Mouse (Mus musculus): ENCODE results near the gene N4bp3. TPM values are rescaled to one million over a fixed set of nuclear protein-coding genes. Genes with fewer than 3 reads are reported as not detected.
A peak's percentile ranks its signal among the peaks of the same experiment; 100 is the strongest.

Gene N4bp3
- total RNA-seq, 1 experiment = 23.7 TPM

DNA sequence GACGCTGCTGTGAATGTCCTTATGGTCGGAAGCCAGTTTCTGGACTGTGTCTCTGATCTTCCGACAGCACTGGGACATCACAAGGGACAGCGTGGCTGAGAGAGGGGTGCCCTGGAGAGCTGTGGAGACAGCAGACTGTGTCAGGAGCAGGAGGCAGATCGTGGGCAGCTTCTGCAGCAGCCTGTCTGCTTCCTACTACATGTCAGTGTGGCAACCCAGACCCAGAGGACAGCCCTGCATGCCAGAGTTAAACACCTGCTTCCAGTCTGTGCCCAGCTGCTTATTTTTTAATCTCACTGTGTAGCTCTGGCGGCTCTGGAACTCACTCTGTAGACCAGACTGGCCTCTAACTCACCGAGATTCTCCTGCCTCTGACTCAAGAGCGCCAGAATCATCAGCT lies 22.7 kb downstream of the N4bp3 start:
- H3K9ac ChIP-seq (ENCODE audit: insufficient read depth, low read depth, low read length, poor library complexity, severe bottlenecking) = no peak overlapping the region
- peaks cover 67% of the 10 kb centered on the region for H3K36me3 ChIP-seq (ENCODE audit: control insufficient read depth, insufficient read depth, low read length, poor library complexity, severe bottlenecking)
- H3K4me3 ChIP-seq (ENCODE audit: insufficient read depth in 1 of 2, low read depth in 1 of 2, low read length in 2 of 2, poor library complexity in 1 of 2, severe bottlenecking in 1 of 2) = no peak overlapping the region
- in situ Hi-C loops (cut with MboI; ENCODE audit: low sequenced_read_pairs in 2 of 2, unreplicated experiment in 2 of 2) = no loop called here
- H3K9me3 ChIP-seq (ENCODE audit: control insufficient read depth, insufficient read depth, low read depth, low read length) = no peaks in the 10 kb centered on the region
- H3K27ac ChIP-seq (ENCODE audit: insufficient read depth, low read depth, low read length, poor library complexity, severe bottlenecking) = no peak overlapping the region
- TF ChIP-seq ZC3H11A (IDR thresholded peaks at IDR 0.05; ENCODE audit: borderline replicate concordance, low read depth, low read length) = no peak
- no peak for TF ChIP-seq CHD2 (IDR thresholded peaks at IDR 0.05; ENCODE audit: low read depth, low read length)
- TF ChIP-seq MAFK (IDR thresholded peaks at IDR 0.05; ENCODE audit: insufficient read depth, low read depth, low read length) = no peak
- TF ChIP-seq ZNF384 (IDR thresholded peaks at IDR 0.05; ENCODE audit: low read depth, low read length) = no peak
- TF ChIP-seq HCFC1 (IDR thresholded peaks at IDR 0.05; ENCODE audit: borderline replicate concordance, insufficient read depth, low read length) = no peak
- DNase-seq (ENCODE audit: low read depth, low spot score) = no peak
- peaks cover 0 to 21% of the 10 kb centered on the region in 2 experiments; a peak in 2 of 4 replicates for H3K4me1 ChIP-seq (ENCODE audit: control insufficient read depth in 2 of 2, insufficient read depth in 2 of 2, low read length in 2 of 2, poor library complexity in 1 of 2)

DNA sequence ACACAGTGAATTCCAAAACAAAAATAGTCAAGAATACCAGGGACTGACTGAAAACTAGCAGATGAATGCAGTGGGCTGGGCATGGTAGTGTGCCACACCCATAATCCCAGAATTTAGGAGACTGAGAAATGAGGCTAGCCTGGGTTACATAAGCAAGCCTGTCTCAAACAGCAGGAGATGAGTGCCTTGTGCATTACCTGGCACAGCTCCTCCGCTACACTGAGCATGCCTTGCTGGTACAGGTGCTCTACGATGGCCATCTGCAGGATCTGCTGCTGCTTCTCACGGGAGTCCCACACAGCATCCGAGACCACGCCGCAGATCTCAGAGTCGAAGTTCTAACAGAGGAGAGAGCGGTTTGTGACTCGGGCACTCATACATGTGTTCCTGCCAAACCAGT lies 23.2 kb downstream of the N4bp3 start:
- Histone ChIP-seq H3K27ac (ENCODE audit: insufficient read depth, low read depth, low read length, poor library complexity, severe bottlenecking) (no peak overlapping the region), H3K9me3 (ENCODE audit: control insufficient read depth, insufficient read depth, low read depth, low read length) (no peaks in the 10 kb centered on the region), H3K36me3 (ENCODE audit: control insufficient read depth, insufficient read depth, low read length, poor library complexity, severe bottlenecking) (peaks cover 68% of the 10 kb centered on the region), H3K4me3 (ENCODE audit: insufficient read depth in 1 of 2, low read depth in 1 of 2, low read length in 2 of 2, poor library complexity in 1 of 2, severe bottlenecking in 1 of 2) (no peak overlapping the region), H3K9ac (ENCODE audit: insufficient read depth, low read depth, low read length, poor library complexity, severe bottlenecking) (no peak overlapping the region), H3K4me1 (ENCODE audit: control insufficient read depth in 2 of 2, insufficient read depth in 2 of 2, low read length in 2 of 2, poor library complexity in 1 of 2) (peaks cover 0 to 18% of the 10 kb centered on the region in 2 experiments; a peak in 2 of 4 replicates)
- no peak for TF ChIP-seq HCFC1 (IDR thresholded peaks at IDR 0.05; ENCODE audit: borderline replicate concordance, insufficient read depth, low read length)
- no peak for TF ChIP-seq ZC3H11A (IDR thresholded peaks at IDR 0.05; ENCODE audit: borderline replicate concordance, low read depth, low read length)
- TF ChIP-seq CHD2 (IDR thresholded peaks at IDR 0.05; ENCODE audit: low read depth, low read length) = no peak
- no peak for TF ChIP-seq ZNF384 (IDR thresholded peaks at IDR 0.05; ENCODE audit: low read depth, low read length)
- TF ChIP-seq MAFK (IDR thresholded peaks at IDR 0.05; ENCODE audit: insufficient read depth, low read depth, low read length) = no peak
- in situ Hi-C loops (cut with MboI; ENCODE audit: low sequenced_read_pairs in 2 of 2, unreplicated experiment in 2 of 2) = no loop called here
- DNase-seq (ENCODE audit: low read depth, low spot score) = no peak

DNA sequence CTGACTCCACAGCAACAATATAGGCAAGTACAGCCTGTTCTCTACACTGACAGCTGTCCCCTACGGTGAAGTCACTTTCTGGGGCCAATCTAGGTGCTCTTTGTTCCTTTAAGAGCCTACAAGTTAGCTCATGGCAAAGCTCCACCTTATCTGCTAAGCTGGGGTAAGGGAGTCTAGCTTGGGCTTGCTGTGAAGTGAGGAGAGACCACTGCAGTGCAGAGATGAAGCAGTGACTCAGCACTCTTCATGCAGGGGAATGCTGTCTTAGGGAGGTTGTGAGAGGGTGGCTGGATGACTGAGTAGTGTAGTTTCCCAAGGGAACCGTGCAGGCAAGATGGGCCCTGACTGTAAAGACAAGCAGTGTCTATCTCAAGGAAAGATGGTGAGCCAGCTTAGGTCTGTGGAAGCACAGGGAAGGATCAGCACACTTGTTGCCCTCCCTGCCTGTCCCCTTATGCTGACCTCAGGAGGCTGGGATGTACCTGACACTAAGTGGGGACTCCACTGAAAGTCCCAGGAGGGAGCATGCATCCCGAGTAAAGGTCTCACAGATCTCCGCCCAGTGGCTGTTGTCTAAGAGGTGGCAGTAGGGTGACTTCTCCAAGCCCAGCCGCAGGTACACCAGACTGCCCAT lies 25.3 kb downstream of the N4bp3 start:
- H3K27ac ChIP-seq (ENCODE audit: insufficient read depth, low read depth, low read length, poor library complexity, severe bottlenecking) = peak overlapping the region; percentile 76
- in situ Hi-C loops (cut with MboI; ENCODE audit: low sequenced_read_pairs in 2 of 2, unreplicated experiment in 2 of 2) = no loop called here
- H3K4me3 ChIP-seq (ENCODE audit: insufficient read depth in 1 of 2, low read depth in 1 of 2, low read length in 2 of 2, poor library complexity in 1 of 2, severe bottlenecking in 1 of 2) = no peak overlapping the region
- TF ChIP-seq HCFC1 (IDR thresholded peaks at IDR 0.05; ENCODE audit: borderline replicate concordance, insufficient read depth, low read length) (no peak), CHD2 (IDR thresholded peaks at IDR 0.05; ENCODE audit: low read depth, low read length) (no peak), MAFK (IDR thresholded peaks at IDR 0.05; ENCODE audit: insufficient read depth, low read depth, low read length) (peak; percentile 79), ZNF384 (IDR thresholded peaks at IDR 0.05; ENCODE audit: low read depth, low read length) (no peak)
- no peak overlapping the region for H3K9ac ChIP-seq (ENCODE audit: insufficient read depth, low read depth, low read length, poor library complexity, severe bottlenecking)
- peaks cover 78% of the 10 kb centered on the region for H3K36me3 ChIP-seq (ENCODE audit: control insufficient read depth, insufficient read depth, low read length, poor library complexity, severe bottlenecking)
- no peaks in the 10 kb centered on the region for H3K9me3 ChIP-seq (ENCODE audit: control insufficient read depth, insufficient read depth, low read depth, low read length)
- peaks cover 0 to 17% of the 10 kb centered on the region in 2 experiments; a peak in 2 of 4 replicates for H3K4me1 ChIP-seq (ENCODE audit: control insufficient read depth in 2 of 2, insufficient read depth in 2 of 2, low read length in 2 of 2, poor library complexity in 1 of 2)
- no peak for DNase-seq (ENCODE audit: low read depth, low spot score)

DNA sequence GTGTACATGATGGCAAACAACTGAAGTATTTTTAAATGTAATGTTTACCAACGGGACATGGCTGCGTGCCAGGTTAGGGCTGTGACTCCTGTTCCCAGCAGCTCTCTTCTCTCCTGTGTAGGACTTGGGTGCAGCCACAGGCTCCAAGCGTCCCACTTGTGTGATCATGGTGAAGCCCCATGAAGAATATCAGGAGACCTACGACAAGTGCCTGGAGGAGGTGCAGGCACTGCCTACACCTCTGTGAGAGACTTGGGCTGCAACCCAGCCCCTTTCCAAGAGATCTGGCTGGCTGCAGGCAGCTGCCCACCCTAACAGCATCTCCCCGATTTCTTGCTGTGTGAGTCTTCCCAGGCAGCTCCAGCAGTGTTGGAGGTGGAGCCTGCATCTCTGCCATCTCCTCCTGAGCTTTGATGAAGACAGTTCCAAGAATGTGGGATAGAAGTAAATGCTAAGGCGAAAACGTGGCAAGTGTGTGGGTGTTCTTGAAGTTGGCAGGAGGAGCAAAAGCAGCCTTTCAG lies 27.6 kb downstream of the N4bp3 start:
- H3K27ac ChIP-seq (ENCODE audit: insufficient read depth, low read depth, low read length, poor library complexity, severe bottlenecking) = no peak overlapping the region
- H3K9me3 ChIP-seq (ENCODE audit: control insufficient read depth, insufficient read depth, low read depth, low read length) = no peaks in the 10 kb centered on the region
- H3K4me1 ChIP-seq (ENCODE audit: control insufficient read depth in 2 of 2, insufficient read depth in 2 of 2, low read length in 2 of 2, poor library complexity in 1 of 2) = peaks cover 0 to 16% of the 10 kb centered on the region in 2 experiments; a peak in 2 of 4 replicates
- DNase-seq (ENCODE audit: low read depth, low spot score) = no peak
- no peak overlapping the region for H3K4me3 ChIP-seq (ENCODE audit: insufficient read depth in 1 of 2, low read depth in 1 of 2, low read length in 2 of 2, poor library complexity in 1 of 2, severe bottlenecking in 1 of 2)
- peaks cover 66% of the 10 kb centered on the region for H3K36me3 ChIP-seq (ENCODE audit: control insufficient read depth, insufficient read depth, low read length, poor library complexity, severe bottlenecking)
- in situ Hi-C loops (cut with MboI; ENCODE audit: low sequenced_read_pairs in 2 of 2, unreplicated experiment in 2 of 2) = no loop called here
- no peak for TF ChIP-seq MAFK (IDR thresholded peaks at IDR 0.05; ENCODE audit: insufficient read depth, low read depth, low read length)
- no peak for TF ChIP-seq HCFC1 (IDR thresholded peaks at IDR 0.05; ENCODE audit: borderline replicate concordance, insufficient read depth, low read length)
- no peak for TF ChIP-seq ZNF384 (IDR thresholded peaks at IDR 0.05; ENCODE audit: low read depth, low read length)
- TF ChIP-seq CHD2 (IDR thresholded peaks at IDR 0.05; ENCODE audit: low read depth, low read length) = no peak
- TF ChIP-seq ZC3H11A (IDR thresholded peaks at IDR 0.05; ENCODE audit: borderline replicate concordance, low read depth, low read length) = no peak
- no peak overlapping the region for H3K9ac ChIP-seq (ENCODE audit: insufficient read depth, low read depth, low read length, poor library complexity, severe bottlenecking)

Data from ES-E14 (cell line).